Mouse (Mus musculus) retina, postnatal 7 days (tissue): ENCODE results near the gene Grb2.
A peak's percentile ranks its signal among the peaks of the same experiment; 100 is the strongest.

Experiments used
- DNase-seq: peaks from one replicate; pipeline ENCODE4 v3.0.0-alpha.2; 2012; ENCODE audit warnings: low read depth, low spot score

The Grb2 gene

DNA sequence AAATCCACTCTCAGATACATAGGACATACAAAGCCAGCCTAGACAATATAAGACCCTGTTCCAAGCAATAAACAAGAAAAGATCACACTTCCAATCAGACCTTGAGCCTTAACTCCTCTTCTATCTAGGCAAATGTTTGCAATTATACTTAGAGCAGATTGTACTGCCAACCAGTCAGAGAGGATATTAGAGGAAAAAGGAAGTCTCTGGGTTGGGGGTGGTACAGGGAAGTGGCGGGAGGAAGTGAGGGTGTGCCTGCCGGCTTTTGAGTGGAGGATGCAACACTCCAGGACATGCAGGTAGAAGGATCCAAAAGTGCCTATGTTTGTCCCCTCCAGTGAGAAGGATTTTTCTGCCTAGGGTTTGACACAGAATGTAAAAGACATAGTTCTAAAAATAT is 3.9 kb upstream of the Grb2 start:
- no peak for DNase-seq

- DNase-seq: no peak
Measured at GRCm38 (mm10) chr11:115711133-115711532, 2.7 kb upstream of the Grb2 start.

GRCm38 (mm10) chr11:115709829-115710559 is 1.6 kb upstream of the Grb2 start:
- no peak for DNase-seq

GRCm38 (mm10) chr11:115708956-115709828 is 795 bp upstream of the Grb2 start:
- DNase-seq: peak; percentile 27

DNA sequence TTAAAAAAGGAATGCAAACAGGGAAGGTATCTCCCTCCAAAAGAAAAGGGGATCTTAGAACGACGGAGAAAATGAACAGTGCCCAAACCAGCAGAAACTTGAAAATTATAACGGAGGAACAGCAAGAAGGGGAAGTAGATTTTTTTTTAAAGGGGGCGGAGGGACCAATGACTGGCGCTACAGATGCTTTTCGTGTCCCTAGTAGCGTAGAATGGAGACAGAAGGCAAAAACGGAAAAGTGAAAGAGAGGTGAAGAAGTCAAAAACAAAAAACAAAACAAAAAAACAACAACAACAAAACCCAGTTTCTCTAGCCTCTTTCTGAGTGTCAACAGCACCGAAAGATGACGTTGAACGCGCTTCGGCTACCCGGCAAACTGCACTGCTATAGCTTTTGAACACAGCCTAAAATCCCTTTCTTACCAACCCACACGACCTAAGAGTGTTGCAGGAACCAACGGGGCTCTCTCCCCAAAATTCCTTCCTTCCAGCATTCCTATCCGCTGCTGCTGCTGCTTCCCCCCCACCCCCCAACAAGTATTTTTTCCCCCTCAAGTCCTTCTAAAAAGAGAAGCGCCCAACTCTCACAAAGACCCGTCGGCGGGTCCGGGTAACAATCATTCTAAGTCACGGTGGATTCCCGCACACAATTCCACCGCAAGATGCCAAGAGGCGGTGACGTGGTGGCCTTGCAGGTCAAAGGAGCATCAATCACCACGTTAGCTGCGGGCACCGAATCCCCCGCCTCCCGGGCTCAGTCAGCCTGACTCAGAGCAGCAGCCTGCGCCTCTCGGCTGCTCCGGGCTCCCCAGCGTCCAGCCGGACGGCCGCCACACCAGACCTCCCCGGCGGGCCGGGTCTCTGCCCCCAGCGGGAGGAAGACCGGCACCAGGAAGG is 836 bp downstream of the Grb2 start:
- no peak for DNase-seq

DNA sequence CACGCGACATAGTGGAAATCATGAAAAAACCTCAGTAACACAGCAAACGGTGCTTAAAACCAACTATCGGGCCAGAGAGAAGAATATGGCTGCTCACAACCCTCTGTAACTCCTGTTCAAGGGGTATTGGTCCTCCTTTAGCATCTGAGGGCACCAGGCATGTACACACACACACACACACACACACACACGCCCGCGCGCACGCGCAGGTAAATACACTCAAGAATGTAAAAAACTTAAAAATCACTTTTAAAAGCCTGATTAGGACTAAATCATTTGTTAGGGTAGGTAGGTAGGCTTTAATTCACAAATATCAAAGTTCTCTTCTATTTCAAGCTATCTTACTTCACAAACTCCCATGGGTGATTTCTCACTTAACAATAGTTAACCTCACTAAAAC is 1.8 kb downstream of the Grb2 start:
- DNase-seq: no peak

DNA sequence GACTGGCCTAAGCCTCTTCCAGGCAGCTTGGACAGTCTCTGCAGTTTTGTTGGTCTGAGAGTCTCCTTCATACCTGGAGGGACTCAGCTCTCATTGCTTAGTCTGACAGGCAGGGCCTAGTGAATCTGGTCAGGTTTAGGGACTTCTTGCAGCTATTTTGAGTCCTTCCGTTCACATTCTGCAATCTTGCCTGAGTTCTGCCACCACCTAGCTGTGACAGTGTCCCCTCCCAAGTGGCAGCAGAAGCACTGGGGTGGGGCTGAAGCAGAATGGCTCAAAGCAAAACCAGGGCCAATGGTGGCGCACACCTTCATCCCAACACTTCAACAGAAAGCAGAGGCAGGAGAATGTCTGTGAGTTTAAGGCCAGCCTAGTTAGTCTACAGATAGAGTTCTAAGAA is 2.8 kb downstream of the Grb2 start:
- no peak for DNase-seq

GRCm38 (mm10) chr11:115704648-115705047 is 3.7 kb downstream of the Grb2 start:
- DNase-seq: no peak

DNA sequence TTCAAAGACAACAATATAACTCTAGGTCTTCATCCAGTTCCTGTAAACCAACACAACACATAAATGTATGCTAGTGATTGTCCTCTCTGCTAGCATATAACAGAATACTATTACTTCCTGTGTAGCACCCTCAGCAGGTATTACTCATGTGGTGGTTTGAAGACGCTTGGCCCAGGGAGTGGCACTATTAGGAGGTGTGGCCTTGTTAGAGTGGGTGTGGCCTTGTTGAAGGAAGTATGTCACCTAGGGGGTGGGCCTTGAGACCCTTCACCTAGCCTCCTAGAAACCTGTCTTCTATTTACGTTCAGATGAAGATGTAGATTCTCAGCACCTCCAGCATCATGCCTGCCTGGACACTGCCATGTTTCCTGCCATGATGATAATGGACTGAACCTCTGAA is 4.9 kb downstream of the Grb2 start:
- no peak for DNase-seq

GRCm38 (mm10) chr11:115698986-115699728 is 9.2 kb downstream of the Grb2 start:
- peak; percentile 89 for DNase-seq

DNA sequence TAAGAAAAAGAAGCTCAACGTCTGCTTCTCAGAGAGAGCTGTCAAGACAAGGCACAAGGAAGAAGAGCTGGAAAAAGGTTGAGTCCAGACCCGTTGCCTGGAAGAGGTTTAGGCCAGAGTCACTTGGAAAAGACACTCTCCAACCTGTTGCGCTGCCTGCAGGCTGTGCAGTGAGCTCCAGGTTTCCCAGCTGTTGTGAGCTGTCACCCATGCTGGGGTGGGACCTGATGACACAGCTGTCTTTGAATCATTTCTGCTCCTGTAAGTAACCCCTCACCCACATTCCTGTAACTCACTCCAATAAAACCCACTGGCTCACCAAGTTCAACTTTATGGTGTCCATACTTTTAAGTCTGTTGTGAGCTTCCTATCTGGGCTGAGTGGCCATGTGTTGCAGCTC is 10.7 kb downstream of the Grb2 start:
- no peak for DNase-seq

DNA sequence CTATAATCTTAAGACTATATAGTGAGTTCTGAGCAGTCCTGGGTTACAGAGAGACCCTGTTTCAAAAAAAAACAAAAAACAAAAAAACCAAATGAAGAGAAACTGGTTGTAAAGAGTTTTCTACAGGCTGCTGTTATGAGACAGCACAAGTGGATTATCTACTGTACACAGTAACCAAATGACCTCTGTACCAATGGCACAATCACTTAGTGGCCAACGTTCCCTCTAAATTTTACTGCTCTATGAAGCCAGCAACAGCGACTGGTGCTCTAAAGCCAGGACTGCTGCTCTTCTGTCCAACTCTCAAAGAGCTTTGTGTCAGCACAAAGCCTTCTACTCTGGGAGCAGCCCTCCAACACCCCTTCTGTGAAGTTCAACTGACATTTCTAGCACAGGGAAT is 11.3 kb downstream of the Grb2 start:
- DNase-seq: no peak

GRCm38 (mm10) chr11:115696471-115696870 is 11.9 kb downstream of the Grb2 start:
- no peak for DNase-seq

DNA sequence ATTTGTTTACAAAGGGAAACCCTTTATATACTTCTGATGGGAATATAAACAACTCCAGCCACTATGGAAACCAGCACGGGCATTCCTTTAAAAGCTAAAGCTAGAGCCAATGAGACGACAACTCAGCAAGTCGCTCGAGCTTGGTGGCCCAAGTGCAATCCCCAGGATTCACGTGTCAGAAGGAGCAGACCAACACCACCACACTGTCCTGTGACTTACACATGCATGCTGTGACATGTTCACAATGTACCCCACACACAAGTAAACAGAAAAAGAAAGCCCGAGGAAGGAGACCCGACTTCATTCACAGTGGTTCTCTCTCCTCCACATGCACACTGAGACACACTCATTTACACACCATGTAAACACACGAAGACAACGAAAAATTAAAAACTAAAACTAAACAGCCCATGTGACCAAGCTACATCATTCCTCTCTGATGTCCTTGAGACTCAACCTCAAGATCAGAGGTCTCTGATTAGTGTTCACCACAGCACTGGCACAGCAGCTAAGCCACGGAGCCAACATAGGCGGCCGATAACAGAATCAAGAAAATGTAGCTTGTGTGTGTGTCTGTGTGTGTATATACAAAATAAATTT is 14.3 kb downstream of the Grb2 start:
- no peak for DNase-seq

- DNase-seq: no peak
Measured at GRCm38 (mm10) chr11:115692800-115693199, 15.6 kb downstream of the Grb2 start.

GRCm38 (mm10) chr11:115691976-115692375 is 16.4 kb downstream of the Grb2 start:
- no peak for DNase-seq

DNA sequence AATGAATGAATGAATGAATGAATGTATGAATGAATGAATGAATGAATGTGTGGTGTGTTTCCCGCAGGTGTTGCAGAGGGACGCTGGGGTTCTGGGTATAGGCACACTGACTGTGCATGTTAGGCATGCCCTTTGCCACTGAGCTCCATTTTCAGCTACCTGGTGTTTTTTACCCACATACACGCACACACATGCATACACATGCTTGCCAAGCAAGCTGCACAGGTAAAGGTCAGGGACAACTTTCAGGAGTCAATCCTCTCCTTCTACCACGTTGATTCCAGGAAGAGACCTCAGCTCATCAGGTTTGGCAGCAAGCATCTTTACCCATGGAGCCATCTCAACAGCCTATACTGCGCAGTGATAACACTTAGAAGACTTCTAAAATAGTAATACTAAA is 16.9 kb downstream of the Grb2 start:
- DNase-seq: no peak

- DNase-seq: no peak
Measured at GRCm38 (mm10) chr11:115691013-115691412, 17.4 kb downstream of the Grb2 start.

GRCm38 (mm10) chr11:115690356-115690755 is 18.0 kb downstream of the Grb2 start:
- DNase-seq: no peak

DNA sequence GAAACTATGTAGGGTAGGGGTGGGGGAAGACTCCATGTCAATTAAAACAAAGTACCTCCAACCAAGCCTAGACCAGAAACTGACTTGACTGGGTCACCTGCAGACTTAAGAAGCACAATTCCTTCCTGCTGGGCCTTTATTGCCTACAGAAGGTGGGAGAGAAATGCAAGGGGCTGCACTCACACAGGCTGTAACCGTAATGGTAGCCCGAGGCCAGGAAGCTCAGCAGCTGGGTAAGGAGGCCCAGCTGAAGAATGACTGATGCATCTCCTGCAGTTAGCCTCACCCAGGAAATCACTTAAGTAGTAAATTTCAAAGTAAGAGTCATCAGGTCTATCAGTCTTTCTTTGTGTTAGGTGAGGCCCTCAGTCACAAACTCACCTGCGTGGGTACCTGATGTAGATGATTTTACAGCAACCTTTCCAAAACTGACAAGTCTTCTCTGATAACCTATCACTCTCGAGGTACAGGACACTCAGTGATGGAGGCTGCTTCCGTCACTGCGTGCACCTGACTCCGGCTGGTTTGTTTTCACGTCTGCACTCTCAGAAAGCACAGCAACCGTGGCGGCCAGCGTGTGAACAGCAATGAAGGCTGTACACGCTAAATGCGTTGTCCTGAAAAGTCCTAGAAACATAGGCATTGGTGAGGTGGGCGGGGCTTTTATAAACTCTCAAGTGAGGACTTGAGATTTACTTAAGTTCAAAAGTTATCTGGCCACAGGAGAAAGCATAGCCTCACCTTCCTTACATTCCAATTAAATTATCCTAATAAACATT is 19.1 kb downstream of the Grb2 start:
- DNase-seq: no peak
